Mouse (Mus musculus): Measurements from ENCODE around the gene Zfp451.

DNA sequence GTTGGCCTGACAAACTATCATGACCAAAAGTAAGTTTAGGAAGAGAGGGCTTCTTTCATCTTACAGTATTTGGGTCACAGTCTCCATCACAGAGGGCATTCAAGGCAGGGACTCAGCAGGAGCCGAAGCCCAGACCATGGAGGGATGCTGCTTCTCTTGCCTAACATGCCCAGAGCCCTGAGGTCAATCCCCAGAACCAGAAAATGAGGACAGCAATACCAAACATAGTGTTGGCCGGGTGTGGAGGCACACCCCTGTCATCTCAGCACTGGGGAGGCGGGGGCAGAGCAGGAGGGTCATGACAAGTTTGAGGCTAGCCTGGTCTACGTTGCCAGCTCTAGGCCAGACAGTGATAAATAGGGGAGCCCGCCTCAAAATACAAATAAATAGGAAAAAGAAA is 89.3 kb downstream of the Zfp451 start:
- TF ChIP-seq CTCF (IDR thresholded peaks at IDR 0.05; ENCODE audit: control insufficient read depth, insufficient read depth, insufficient replicate concordance, low read depth, low read length), result no peak
- no peak for TF ChIP-seq POLR2A (IDR thresholded peaks at IDR 0.05; ENCODE audit: control insufficient read depth, low read depth, low read length)
